Mouse (Mus musculus): ENCODE data around the gene Usp24.

The Usp24 gene

GRCm38 (mm10) chr4:106315921-106316350 is at the start of gene Usp24:
TSS of gene Usp24 (plus strand) at chr4:106316213.
- in situ Hi-C loops (cut with MboI; ENCODE audit: unreplicated experiment in 2 of 2): no loop called here

GRCm38 (mm10) chr4:106276937-106277336 is 39.1 kb upstream of the Usp24 start:
- in situ Hi-C loops (cut with MboI; ENCODE audit: unreplicated experiment in 2 of 2): no loop called here

GRCm38 (mm10) chr4:106279177-106279576 is 36.8 kb upstream of the Usp24 start:
- in situ Hi-C loops (cut with MboI; ENCODE audit: unreplicated experiment in 2 of 2): no loop called here

DNA sequence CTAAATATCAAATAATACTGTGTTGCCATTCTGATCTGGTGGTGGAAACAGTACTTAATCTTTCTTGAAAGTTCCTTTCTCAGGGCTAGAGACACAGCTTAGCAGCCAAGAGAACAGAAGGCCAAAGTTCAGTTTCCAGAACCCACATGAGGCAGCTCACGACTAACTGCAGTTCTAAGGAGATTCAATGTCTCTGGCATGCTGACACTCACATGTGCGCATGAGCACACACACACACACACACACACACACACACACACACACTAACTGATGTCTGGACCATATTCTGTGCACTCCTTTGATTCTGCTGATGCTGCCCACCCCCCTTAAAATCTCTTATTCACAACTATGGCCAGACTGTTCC is 34.9 kb upstream of the Usp24 start:
- in situ Hi-C loops (cut with MboI; ENCODE audit: unreplicated experiment in 2 of 2): no loop called here

GRCm38 (mm10) chr4:106281492-106282122 is 34.4 kb upstream of the Usp24 start:
- in situ Hi-C loops (cut with MboI; ENCODE audit: unreplicated experiment in 2 of 2): no loop called here

GRCm38 (mm10) chr4:106282123-106282510 is 33.9 kb upstream of the Usp24 start:
- in situ Hi-C loops (cut with MboI; ENCODE audit: unreplicated experiment in 2 of 2): no loop called here

- in situ Hi-C loops (cut with MboI; ENCODE audit: unreplicated experiment in 2 of 2): no loop called here
Measured at GRCm38 (mm10) chr4:106286958-106287743, 28.9 kb upstream of the Usp24 start.

GRCm38 (mm10) chr4:106290201-106290600 is 25.8 kb upstream of the Usp24 start:
- in situ Hi-C loops (cut with MboI; ENCODE audit: unreplicated experiment in 2 of 2): no loop called here

GRCm38 (mm10) chr4:106292823-106293222 is 23.2 kb upstream of the Usp24 start:
- in situ Hi-C loops (cut with MboI; ENCODE audit: unreplicated experiment in 2 of 2): no loop called here

DNA sequence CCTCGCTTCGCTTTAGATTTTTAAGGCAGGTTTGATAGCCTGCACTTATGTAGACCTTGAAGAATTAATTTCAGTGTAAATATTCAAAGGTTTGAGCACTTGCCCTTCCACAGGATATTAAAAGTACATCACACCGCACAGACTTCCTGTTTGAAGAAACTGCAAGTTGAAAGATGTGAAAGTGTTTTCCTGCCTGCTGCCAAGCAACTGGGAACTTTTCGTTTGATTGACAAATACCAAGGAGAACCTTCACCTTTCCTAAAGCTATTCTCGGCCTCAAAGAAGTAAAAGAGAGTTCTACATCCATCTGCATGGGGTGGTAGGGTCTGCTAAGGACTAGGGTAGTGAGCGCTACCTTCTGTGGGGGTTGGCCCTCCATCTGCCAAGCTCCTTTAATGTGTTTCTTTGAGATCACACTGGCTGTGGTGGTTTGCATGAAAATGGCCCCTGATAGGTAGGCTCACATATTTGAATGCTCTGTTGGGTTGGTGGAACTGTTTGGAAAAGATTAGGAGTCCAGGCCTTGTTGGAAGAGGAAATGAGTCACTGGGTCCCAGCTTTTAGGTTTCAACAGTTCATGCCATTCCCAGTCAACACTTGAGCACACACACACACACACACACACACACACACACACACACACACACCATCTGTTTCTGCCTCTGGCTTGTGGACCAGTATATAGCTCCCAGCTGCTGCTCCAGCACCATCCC is 22.5 kb upstream of the Usp24 start:
- in situ Hi-C loops (cut with MboI; ENCODE audit: unreplicated experiment in 2 of 2): no loop called here

GRCm38 (mm10) chr4:106295696-106296095 is 20.3 kb upstream of the Usp24 start:
- in situ Hi-C loops (cut with MboI; ENCODE audit: unreplicated experiment in 2 of 2): no loop called here

- in situ Hi-C loops (cut with MboI; ENCODE audit: unreplicated experiment in 2 of 2): no loop called here
Measured at GRCm38 (mm10) chr4:106296412-106297086, 19.5 kb upstream of the Usp24 start.

DNA sequence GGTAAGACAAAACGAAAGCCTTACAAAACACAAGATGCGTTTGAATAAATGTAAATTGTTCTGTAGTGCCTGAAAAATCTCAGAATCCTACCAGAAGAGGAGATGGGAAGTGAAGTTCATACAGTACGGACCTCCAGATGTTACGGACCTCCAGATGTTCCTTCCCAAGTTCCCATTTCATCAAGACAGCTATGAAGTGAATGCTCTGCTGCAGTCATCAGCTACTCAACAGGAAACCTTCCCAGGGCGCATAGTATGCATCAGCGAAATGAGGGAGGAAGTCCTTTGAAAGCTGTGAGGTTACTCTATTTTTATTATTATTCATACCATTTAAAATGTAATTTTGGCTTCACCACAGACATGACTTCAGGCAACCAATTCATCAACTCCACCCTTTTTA is 14.7 kb upstream of the Usp24 start:
- in situ Hi-C loops (cut with MboI; ENCODE audit: unreplicated experiment in 2 of 2): no loop called here

DNA sequence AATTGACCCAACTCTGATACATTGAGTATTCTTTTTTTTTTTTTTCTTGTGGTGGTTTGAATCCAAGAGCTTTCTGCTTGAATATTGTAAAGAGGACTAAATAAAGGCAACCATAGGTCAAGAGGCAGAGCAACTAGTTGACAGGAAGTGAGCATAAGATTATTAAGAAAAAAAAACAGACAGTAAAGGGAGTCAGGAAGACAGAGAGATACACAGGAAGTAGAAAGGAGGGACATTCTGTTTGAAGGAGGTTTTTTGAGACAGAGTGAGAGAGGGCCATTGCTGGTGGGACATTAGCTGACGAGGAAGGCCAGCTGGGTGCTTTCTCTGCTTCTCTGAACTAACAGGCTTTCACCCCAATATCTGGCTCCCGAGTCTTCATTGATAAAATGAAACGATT is 7.9 kb upstream of the Usp24 start:
- in situ Hi-C loops (cut with MboI; ENCODE audit: unreplicated experiment in 2 of 2): no loop called here

GRCm38 (mm10) chr4:106312651-106313050 is 3.4 kb upstream of the Usp24 start:
- in situ Hi-C loops (cut with MboI; ENCODE audit: unreplicated experiment in 2 of 2): no loop called here

DNA sequence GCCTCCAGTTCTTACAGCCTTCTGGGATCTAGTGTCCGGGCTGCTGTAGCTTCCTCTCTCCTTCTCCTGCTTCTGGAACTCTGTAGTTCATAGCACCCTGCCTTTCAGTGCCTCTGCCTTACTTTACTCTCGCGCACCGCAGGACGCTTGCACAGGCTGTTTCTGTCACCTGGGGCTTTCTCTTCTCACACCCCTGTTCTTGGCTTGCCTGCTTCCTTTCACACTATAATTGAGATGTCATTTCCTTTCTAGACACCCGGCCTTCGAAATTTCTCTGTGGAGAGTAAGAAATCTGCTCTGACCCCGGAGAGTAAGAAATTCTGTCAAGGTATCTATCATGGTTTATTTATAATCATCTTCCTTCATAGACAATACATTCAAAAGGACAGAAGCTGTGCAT is 2.9 kb upstream of the Usp24 start:
- in situ Hi-C loops (cut with MboI; ENCODE audit: unreplicated experiment in 2 of 2): no loop called here

- in situ Hi-C loops (cut with MboI; ENCODE audit: unreplicated experiment in 2 of 2): no loop called here
Measured at GRCm38 (mm10) chr4:106313874-106314273, 2.1 kb upstream of the Usp24 start.

DNA sequence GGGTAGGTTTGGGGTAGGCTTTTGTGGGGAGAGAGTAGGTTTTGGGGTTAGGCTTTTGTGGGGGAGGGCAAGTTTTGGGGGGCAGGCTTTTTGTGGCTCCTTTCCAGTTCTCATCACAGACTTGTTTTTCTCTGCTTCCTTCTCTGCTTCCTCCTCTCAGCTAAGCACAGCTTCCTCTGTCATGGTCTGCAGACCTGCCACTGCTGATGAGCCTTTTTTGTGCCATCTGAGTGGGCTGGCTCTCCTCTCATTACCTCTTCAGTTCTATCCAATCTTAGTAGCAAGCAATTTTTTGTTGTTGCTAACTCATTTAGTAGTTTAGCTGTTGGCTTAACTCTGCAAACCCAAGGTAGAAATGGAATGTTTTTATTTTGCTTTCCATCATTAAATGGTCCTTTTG is 1.7 kb upstream of the Usp24 start:
- in situ Hi-C loops (cut with MboI; ENCODE audit: unreplicated experiment in 2 of 2): no loop called here

DNA sequence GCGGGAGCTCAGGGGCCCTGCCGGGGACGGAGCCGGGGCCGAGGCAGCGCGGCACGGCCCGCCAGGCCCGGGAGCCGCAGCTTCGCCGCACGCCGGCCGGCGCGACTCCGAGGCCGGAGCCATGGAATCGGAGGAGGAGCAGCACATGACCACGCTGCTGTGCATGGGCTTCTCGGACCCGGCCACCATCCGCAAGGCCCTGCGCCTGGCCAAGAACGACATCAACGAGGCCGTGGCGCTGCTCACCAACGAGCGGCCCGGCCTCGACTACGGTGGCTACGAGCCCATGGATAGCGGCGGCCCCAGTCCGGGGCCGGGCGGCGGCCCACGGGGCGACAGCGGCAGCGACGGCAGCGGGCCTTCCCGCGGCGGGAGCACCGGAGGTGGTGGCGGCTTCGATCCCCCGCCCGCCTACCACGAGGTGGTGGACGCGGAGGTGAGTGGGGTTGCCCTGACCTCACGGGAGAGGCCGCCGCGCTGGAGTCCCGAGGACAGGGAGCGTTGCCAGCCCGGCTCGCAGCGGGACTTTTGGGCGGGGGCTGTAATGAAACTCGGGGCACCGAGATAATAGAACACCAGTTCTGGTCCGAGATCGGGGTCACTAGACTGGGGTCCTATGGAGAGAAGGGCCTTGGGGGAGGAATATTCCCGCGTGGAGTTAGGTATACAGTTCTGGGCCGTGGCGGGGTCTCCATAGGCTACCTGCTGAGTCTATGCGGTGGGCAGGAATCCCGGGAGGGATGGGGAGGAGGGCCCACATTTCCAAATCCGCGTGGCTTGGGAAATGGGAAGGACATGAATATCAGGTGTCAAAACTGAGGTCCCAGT is 552 bp downstream of the Usp24 start:
- in situ Hi-C loops (cut with MboI; ENCODE audit: unreplicated experiment in 2 of 2): no loop called here

Measured in v-Abl transformed pro-B cells (cell line).